Mouse (Mus musculus) liver, embryonic 15.5 days (tissue): ENCODE data around the gene Itga2. TPM values are rescaled to one million over a fixed set of nuclear protein-coding genes. Genes with fewer than 3 reads are reported as not detected.

ENCODE experiments used
- ATAC-seq: fragments of 200-750 bp; cut with Nextera tagmentation; 2 replicates; pipeline ENCODE4 v1.8.0; 2017; ENCODE audit warnings: moderate number of reproducible peaks, mild to moderate bottlenecking, moderate library complexity; ENCODE audit not compliant: insufficient read depth
- H3K27ac ChIP-seq: fragments of 300-500 bp; sonication (generic); replicated peaks from 2 replicates; pipeline ENCODE4 v1.5.1; 2015; ENCODE audit warnings: mild to moderate bottlenecking, inconsistent platforms
- H3K27me3 ChIP-seq: fragments of 300-500 bp; sonication (generic); 2 replicates; pipeline ENCODE4 v1.6.1; 2015; ENCODE audit warnings: mild to moderate bottlenecking, inconsistent platforms
- H3K36me3 ChIP-seq: fragments of 300-500 bp; sonication (generic); replicated peaks from 2 replicates; pipeline ENCODE4 v1.6.1; 2015; ENCODE audit warnings: moderate library complexity, mild to moderate bottlenecking, inconsistent platforms
- H3K4me1 ChIP-seq: fragments of 300-500 bp; sonication (generic); replicated peaks from 2 replicates; pipeline ENCODE4 v1.6.1; 2015; ENCODE audit warnings: inconsistent platforms
- H3K4me2 ChIP-seq: fragments of 300-500 bp; sonication (generic); 2 replicates; pipeline ENCODE4 v1.6.1; 2015; ENCODE audit warnings: moderate library complexity, mild to moderate bottlenecking, inconsistent platforms
- H3K4me3 ChIP-seq: fragments of 300-500 bp; sonication (generic); replicated peaks from 2 replicates; pipeline ENCODE4 v1.5.1; 2015; ENCODE audit warnings: mild to moderate bottlenecking, inconsistent platforms
- H3K9ac ChIP-seq: fragments of 300-500 bp; sonication (generic); 2 replicates; pipeline ENCODE4 v1.6.1; 2015; ENCODE audit warnings: moderate library complexity, mild to moderate bottlenecking, inconsistent platforms
- H3K9me3 ChIP-seq: fragments of 300-500 bp; sonication (generic); replicated peaks from 2 replicates; pipeline ENCODE4 v1.6.1; 2016; ENCODE audit warnings: inconsistent platforms
- WGBS: fragments of 180-500 bp; shearing (Covaris S2); methylation state at CpG from one replicate; pipeline ENCODE4 v1.1.7; 2015; ENCODE audit warnings: mixed read lengths; ENCODE audit not compliant: insufficient replicate concordance; 5-methylcytosine and 5-hydroxymethylcytosine counted together
- polyA plus RNA-seq: library from polyadenylated mRNA; unstranded; fragments of >200 nt; fragmentation: Nextera tagmentation; extraction: Ambion mirVana; gene quantifications from 2 replicates; pipeline ENCODE4 v1.2.1, GENCODE M21; 2015

Gene Itga2
- polyA plus RNA-seq, 1 experiment from 2014 or later = 0.54 TPM

DNA sequence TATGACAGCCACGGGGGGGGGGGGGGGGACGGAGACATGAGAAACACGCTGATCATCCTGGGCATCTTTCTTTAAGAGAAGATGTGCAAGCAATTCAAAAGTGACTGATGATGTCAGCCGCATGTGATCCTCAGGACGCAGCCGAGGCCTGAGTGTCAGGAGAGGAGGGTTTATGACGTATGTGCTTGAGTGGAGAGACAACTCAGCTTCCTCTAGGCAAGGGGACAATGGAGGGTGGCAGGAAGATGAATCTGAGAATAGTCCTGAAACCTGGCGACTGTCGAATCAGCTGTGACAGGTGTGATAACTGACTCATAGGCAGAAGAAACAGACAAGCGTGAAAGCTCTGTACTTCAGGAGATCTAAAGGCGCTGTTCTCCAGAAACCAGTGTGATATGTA is 53.2 kb downstream of the Itga2 start:
- no peaks in the 10 kb centered on the region for H3K4me1 ChIP-seq
- no peaks in the 10 kb centered on the region for H3K9me3 ChIP-seq
- ATAC-seq = no peak
- H3K27me3 ChIP-seq = no peaks in the 10 kb centered on the region
- no peak overlapping the region for H3K27ac ChIP-seq
- no peaks in the 10 kb centered on the region for H3K36me3 ChIP-seq
- WGBS = 63% methylated on average over 11 of the region's 11 CpGs
- H3K4me2 ChIP-seq = no peak overlapping the region
- no peak overlapping the region for H3K4me3 ChIP-seq
- no peak overlapping the region for H3K9ac ChIP-seq

GRCm38 (mm10) chr13:114876005-114876520 is 55.8 kb downstream of the Itga2 start:
- H3K27ac ChIP-seq = no peak overlapping the region
- WGBS = 64% methylated on average over 2 of the region's 2 CpGs
- H3K4me2 ChIP-seq = no peak overlapping the region
- H3K9ac ChIP-seq = no peak overlapping the region
- H3K27me3 ChIP-seq = no peaks in the 10 kb centered on the region
- H3K36me3 ChIP-seq = no peaks in the 10 kb centered on the region
- no peaks in the 10 kb centered on the region for H3K4me1 ChIP-seq
- no peaks in the 10 kb centered on the region for H3K9me3 ChIP-seq
- no peak for ATAC-seq
- no peak overlapping the region for H3K4me3 ChIP-seq

DNA sequence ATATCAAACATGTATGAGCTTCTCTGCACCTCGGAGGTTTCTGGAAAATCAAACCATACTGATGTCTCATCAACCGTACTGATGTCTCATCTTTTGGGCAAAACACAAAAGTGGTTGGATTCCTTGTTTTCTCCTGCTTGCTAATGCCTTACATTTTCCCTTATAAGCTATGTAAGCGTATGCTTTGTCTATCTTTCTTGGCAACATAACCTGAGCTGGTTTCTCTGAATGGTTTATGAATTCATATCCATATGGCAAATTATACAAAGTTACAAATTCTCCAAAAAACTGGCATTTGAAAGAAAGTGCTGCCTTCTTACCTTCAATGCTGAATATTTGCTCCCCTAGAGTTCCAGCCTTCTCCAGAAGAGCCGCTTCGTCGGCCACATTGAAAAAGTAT is 57.2 kb downstream of the Itga2 start:
- Histone ChIP-seq H3K4me3 (no peak overlapping the region), H3K27me3 (no peaks in the 10 kb centered on the region), H3K36me3 (no peaks in the 10 kb centered on the region), H3K9me3 (no peaks in the 10 kb centered on the region), H3K4me2 (no peak overlapping the region), H3K4me1 (no peaks in the 10 kb centered on the region), H3K9ac (no peak overlapping the region), H3K27ac (no peak overlapping the region)
- WGBS = 69% methylated on average over 6 of the region's 6 CpGs
- no peak for ATAC-seq

DNA sequence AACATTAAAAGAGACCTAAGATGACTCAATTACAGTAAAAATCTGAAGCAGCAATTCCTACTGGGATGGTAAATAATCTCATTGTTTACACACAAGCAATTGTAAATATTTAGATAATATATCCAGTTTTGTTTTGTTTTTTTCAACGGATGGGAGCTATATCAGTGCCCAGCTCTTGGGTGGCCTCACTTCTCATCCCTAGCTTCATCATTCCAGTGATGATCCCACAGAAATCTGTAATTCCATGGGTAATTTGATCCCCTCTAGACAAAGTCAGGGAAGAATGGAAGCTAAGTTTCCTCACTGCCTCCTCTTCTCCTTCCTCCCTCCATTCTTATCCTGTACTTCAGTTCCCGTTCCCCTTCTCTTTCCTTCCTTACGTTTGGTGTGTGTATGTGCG is 74.4 kb downstream of the Itga2 start:
- 64% methylated on average over 4 of the region's 4 CpGs for WGBS
- H3K27ac ChIP-seq = no peak overlapping the region

GRCm38 (mm10) chr13:114856269-114856627 is 75.7 kb downstream of the Itga2 start:
- Histone ChIP-seq H3K4me2 (no peak overlapping the region), H3K27ac (no peak overlapping the region), H3K36me3 (no peaks in the 10 kb centered on the region), H3K9ac (no peak overlapping the region), H3K27me3 (no peaks in the 10 kb centered on the region), H3K4me3 (no peak overlapping the region), H3K4me1 (no peaks in the 10 kb centered on the region), H3K9me3 (no peaks in the 10 kb centered on the region)
- WGBS = 49% methylated on average over 7 of the region's 7 CpGs
- no peak for ATAC-seq

More for the DNA sequence above, 74.4 kb downstream of the Itga2 start:
- H3K4me2 ChIP-seq = no peak overlapping the region
- H3K4me3 ChIP-seq = no peak overlapping the region
- H3K9ac ChIP-seq = no peak overlapping the region
- H3K4me1 ChIP-seq = no peaks in the 10 kb centered on the region
- H3K36me3 ChIP-seq = no peaks in the 10 kb centered on the region
- H3K27me3 ChIP-seq = no peaks in the 10 kb centered on the region
- no peak for ATAC-seq
- no peaks in the 10 kb centered on the region for H3K9me3 ChIP-seq

DNA sequence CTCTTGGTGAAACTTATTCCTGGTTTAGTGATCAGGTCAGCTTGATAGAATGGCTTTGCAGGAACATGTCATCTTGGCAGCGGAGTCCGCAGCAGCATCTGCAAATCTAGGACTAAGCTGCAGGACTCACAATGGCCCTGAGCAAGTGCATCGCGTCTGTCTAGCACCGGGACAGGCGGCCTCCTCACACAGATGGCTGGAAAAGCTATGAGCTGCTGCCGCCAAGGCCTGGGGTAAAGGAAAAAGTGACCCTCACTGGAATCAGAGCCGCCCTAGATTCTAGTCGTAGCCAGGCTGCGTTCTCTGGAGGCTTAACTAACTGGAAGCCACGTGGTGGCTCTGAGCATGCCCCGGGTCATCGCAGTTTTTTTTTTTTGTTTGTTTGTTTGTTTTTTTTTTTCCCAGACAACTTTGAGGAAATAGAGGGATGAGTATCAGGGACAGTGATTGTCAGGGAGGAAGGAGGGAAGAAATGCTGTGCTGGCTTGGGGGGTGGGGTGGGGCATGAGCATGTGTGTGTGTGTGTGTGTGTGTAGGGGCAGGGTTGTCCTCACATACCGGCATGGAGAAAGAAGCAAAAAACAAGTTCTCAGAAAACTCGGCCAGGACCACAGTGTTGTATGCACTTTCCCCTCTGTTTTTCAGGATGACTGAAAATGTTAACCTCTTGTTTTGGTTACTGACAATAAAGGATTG is 76.2 kb downstream of the Itga2 start:
- no peak overlapping the region for H3K4me3 ChIP-seq
- no peaks in the 10 kb centered on the region for H3K9me3 ChIP-seq
- H3K4me1 ChIP-seq = no peaks in the 10 kb centered on the region
- H3K4me2 ChIP-seq = no peak overlapping the region
- H3K27ac ChIP-seq = no peak overlapping the region
- no peak for ATAC-seq
- H3K36me3 ChIP-seq = no peaks in the 10 kb centered on the region
- 42% methylated on average over 15 of the region's 15 CpGs for WGBS
- no peaks in the 10 kb centered on the region for H3K27me3 ChIP-seq
- no peak overlapping the region for H3K9ac ChIP-seq

GRCm38 (mm10) chr13:114854428-114854827 is 77.5 kb downstream of the Itga2 start:
- Histone ChIP-seq H3K9ac (no peak overlapping the region), H3K4me3 (no peak overlapping the region), H3K27me3 (no peaks in the 10 kb centered on the region), H3K27ac (no peak overlapping the region), H3K36me3 (no peaks in the 10 kb centered on the region), H3K4me2 (no peak overlapping the region), H3K4me1 (no peaks in the 10 kb centered on the region), H3K9me3 (no peaks in the 10 kb centered on the region)
- no peak for ATAC-seq
- WGBS = 64% methylated on average over 3 of the region's 3 CpGs

GRCm38 (mm10) chr13:114854023-114854422 is 77.9 kb downstream of the Itga2 start:
- H3K9ac ChIP-seq = no peak overlapping the region
- H3K4me1 ChIP-seq = no peaks in the 10 kb centered on the region
- H3K4me3 ChIP-seq = no peak overlapping the region
- H3K4me2 ChIP-seq = no peak overlapping the region
- 72% methylated on average over 6 of the region's 6 CpGs for WGBS
- no peaks in the 10 kb centered on the region for H3K9me3 ChIP-seq
- no peak for ATAC-seq
- no peaks in the 10 kb centered on the region for H3K27me3 ChIP-seq
- H3K36me3 ChIP-seq = no peaks in the 10 kb centered on the region
- no peak overlapping the region for H3K27ac ChIP-seq

DNA sequence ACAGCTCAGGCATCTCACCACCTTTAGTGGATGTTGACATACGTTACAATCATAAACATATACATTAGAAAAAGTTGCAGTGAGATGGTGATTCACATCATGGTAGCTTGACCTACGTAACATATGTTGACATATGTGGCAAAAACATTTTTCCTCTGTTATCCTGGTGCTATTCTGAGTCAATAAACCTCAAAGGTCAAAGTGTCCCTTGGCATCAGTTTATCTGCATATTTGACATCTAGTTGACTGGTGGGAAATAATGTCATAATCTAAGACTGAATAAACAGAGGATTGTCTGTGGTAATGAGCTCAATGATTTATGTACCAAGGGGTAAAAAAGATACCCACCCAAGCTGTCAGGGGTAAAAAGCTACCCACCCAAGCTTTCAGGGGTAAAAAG is 78.7 kb downstream of the Itga2 start:
- Histone ChIP-seq H3K4me1 (no peaks in the 10 kb centered on the region), H3K9ac (no peak overlapping the region), H3K27me3 (no peaks in the 10 kb centered on the region), H3K9me3 (no peaks in the 10 kb centered on the region), H3K4me2 (no peak overlapping the region), H3K36me3 (no peaks in the 10 kb centered on the region), H3K27ac (no peak overlapping the region), H3K4me3 (no peak overlapping the region)
- 66% methylated on average over 2 of the region's 2 CpGs for WGBS
- no peak for ATAC-seq

DNA sequence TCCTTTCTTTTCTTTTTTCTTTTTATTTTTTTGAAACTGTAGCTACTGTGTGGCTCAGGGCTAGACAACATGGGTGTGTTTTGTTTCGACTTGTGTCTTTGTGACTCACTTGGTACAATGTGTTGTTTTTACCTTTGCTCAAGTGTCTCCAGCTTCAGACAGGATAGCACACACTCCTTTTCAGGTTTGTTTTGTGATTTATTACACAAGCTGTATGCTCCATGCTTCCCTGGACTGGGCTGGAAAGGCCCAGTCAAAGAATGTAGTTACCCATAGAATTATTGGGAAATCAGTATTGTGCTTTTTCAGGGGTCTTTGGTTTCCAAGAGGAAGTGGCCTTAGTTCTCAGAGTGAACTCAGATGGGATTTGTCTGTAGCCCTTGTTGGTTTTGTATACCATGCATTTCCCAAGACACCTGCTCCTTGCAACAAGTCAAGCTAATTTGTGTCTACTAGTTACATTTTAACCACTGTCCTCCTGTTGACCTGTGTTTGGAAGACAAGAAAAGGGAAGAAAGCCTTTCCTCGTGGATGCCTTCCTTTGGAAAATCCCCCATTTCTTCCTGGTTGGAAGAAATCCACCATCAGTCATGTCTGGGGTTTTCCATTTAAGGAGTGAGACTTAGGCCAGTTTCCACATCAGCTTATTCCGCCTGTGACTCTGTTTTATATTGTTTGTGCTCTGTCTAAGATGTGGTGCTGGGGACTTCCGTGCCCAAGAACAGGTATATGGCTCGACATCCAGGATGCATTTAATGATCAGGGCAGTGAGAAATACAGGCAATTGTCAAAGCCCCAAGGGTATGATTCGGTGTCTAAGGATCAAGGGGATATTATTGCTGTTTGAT is 79.4 kb downstream of the Itga2 start:
- Histone ChIP-seq H3K4me2 (no peak overlapping the region), H3K27ac (no peak overlapping the region), H3K9me3 (no peaks in the 10 kb centered on the region), H3K27me3 (no peaks in the 10 kb centered on the region), H3K9ac (no peak overlapping the region), H3K4me1 (no peaks in the 10 kb centered on the region), H3K36me3 (no peaks in the 10 kb centered on the region), H3K4me3 (no peak overlapping the region)
- ATAC-seq = no peak
- 51% methylated on average over 6 of the region's 6 CpGs for WGBS

- no peak overlapping the region for H3K4me2 ChIP-seq
- H3K4me1 ChIP-seq = no peaks in the 10 kb centered on the region
- H3K9ac ChIP-seq = no peak overlapping the region
- H3K27me3 ChIP-seq = no peaks in the 10 kb centered on the region
- H3K9me3 ChIP-seq = no peaks in the 10 kb centered on the region
- 42% methylated on average over 3 of the region's 3 CpGs for WGBS
- H3K4me3 ChIP-seq = no peak overlapping the region
- H3K27ac ChIP-seq = no peak overlapping the region
- ATAC-seq = no peak
- no peaks in the 10 kb centered on the region for H3K36me3 ChIP-seq
These were observed 83.0 kb downstream of the Itga2 start for GRCm38 (mm10) chr13:114848945-114849344.
